In the genomic region with DNA sequence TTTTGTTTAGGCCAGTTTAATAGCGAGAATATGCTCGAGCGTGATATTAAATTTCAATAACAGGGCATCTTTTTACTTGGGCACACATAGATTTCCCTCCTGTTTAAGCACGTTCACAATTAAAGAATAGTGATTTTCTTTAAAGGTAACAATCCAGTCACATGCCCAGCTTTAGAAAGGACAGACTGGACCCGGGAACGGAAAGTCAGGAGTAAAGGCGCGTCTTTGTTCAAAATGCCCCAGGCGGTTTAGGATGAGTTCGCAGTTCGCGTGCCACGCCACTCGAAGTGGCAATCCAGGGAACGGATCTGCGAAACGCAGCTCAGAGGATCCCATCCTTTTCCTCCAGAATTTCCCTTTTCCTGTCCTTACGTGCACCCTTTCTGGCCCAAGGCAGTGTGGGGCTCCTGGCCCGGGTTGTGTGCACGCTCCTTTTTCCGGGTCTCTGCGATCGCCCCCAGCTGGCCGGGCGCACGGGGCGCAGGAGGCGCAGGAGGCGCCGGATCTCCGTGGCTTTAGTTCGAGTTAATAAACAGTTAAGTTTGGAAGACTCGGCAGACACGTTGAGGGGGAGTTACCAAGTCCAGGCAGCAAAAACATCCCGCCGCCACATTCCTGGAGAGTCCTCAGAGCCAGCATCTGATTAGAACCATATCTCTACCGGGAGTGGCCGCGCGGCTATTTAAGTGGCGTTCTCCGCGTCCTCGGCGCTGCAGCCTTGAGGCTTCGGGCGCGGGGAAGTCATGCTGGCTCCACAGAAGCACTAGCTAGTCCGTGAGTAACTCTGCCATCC, we compare ENCODE assay signal across 9 mouse cellular contexts. TPM values are rescaled to one million over a fixed set of nuclear protein-coding genes. Genes with fewer than 3 reads are reported as not detected.
DNase-seq lines count a peak whose midpoint lies in the region; ATAC-seq lines count a peak whose summit lies in the region.
"Had no signal": no experiment of that assay in that cellular context is flagged by ENCODE, and none has a peak within 500 bp of the region (broad histone marks: within the 10 kb centered on the region; RNA-seq: fewer than 3 reads in every experiment).

No protein-coding gene starts in this region.

- DNase-seq in B cell, adult 2 months, result peak; percentile 5 to 20
- peak; percentile 32 for DNase-seq in c-Kit-positive CD71-negative TER-119-negative erythroid progenitor cells, embryonic 14.5 days (ENCODE audit: low read depth)
- DNase-seq in forebrain, embryonic 14.5 days (ENCODE audit: low spot score), result peak; percentile 75
- DNase-seq in heart, postnatal 10 days, result peak; percentile 91
- peak; percentile 87 to 93 for DNase-seq in kidney, postnatal 4 days
- peak; percentile 87 for DNase-seq in testis, postnatal 10 days (ENCODE audit: low spot score)

- no peaks in the 10 kb centered on the region for H3K36me3 ChIP-seq in forebrain, embryonic 14.5 days (ENCODE audit: control insufficient read depth, insufficient read depth, low read length)
- H3K36me3 ChIP-seq in liver, embryonic 15.5 days (replicated peaks), result no peaks in the 10 kb centered on the region
- no peaks in the 10 kb centered on the region for H3K36me3 ChIP-seq in neural tube, embryonic 12.5 days
- H3K36me3 ChIP-seq: G1E had no signal

- 2% methylated on average over 49 of the region's 49 CpGs for WGBS in forebrain, embryonic 14.5 days
- WGBS in liver, embryonic 15.5 days (ENCODE audit: insufficient replicate concordance), result 2% methylated on average over 49 of the region's 49 CpGs
- WGBS in neural tube, embryonic 12.5 days, result 3% methylated on average over 49 of the region's 49 CpGs

- H3K4me1 ChIP-seq in forebrain, embryonic 14.5 days (ENCODE audit: control insufficient read depth, insufficient read depth, low read length), result no peaks in the 10 kb centered on the region; the same call in 1 of the 2 replicates
- H3K4me1 ChIP-seq in liver, embryonic 15.5 days (replicated peaks), result no peaks in the 10 kb centered on the region
- peaks cover 4% of the 10 kb centered on the region for H3K4me1 ChIP-seq in neural tube, embryonic 12.5 days

- H3K27me3 ChIP-seq in forebrain, embryonic 14.5 days (replicated peaks; ENCODE audit: control insufficient read depth, insufficient read depth, low read length), result no peaks in the 10 kb centered on the region
- peaks cover 37% of the 10 kb centered on the region for H3K27me3 ChIP-seq in liver, embryonic 15.5 days
- no peaks in the 10 kb centered on the region for H3K27me3 ChIP-seq in neural tube, embryonic 12.5 days (replicated peaks)

- H3K4me2 ChIP-seq in forebrain, embryonic 14.5 days (ENCODE audit: low read length), result peak overlapping the region; percentile 80
- peak overlapping the region; percentile 56 for H3K4me2 ChIP-seq in liver, embryonic 15.5 days
- H3K4me2 ChIP-seq in neural tube, embryonic 12.5 days (replicated peaks), result peak overlapping the region; percentile 81

- no peaks in the 10 kb centered on the region for H3K9me3 ChIP-seq in forebrain, embryonic 14.5 days (replicated peaks; ENCODE audit: control insufficient read depth, low read length)
- no peaks in the 10 kb centered on the region for H3K9me3 ChIP-seq in liver, embryonic 15.5 days (replicated peaks)
- no peaks in the 10 kb centered on the region for H3K9me3 ChIP-seq in neural tube, embryonic 12.5 days
- H3K9me3 ChIP-seq: G1E had no signal

- H3K27ac ChIP-seq in forebrain, embryonic 14.5 days (ENCODE audit: low read depth, low read length), result no peak overlapping the region
- no peak overlapping the region for H3K27ac ChIP-seq in liver, embryonic 15.5 days (replicated peaks)
- H3K27ac ChIP-seq in neural tube, embryonic 12.5 days, result peak overlapping the region; percentile 37; the same call in 1 of the 2 replicates

- H3K4me3 ChIP-seq in forebrain, embryonic 14.5 days (ENCODE audit: low read depth, low read length), result peak overlapping the region; percentile 46
- H3K4me3 ChIP-seq in liver, embryonic 15.5 days (replicated peaks), result peak overlapping the region; percentile 42
- H3K4me3 ChIP-seq in neural tube, embryonic 12.5 days, result peak overlapping the region; percentile 44

- intact Hi-C loops in heart, postnatal 10 days (cut with DNase I), result loop anchor here (1.0 to 5.0 kb wide), 3 partner anchors 109 to 148 kb away; no protein-coding TSS in a partner anchor

- peak overlapping the region; percentile 52 for H3K9ac ChIP-seq in forebrain, embryonic 14.5 days (ENCODE audit: low read length)
- no peak overlapping the region for H3K9ac ChIP-seq in liver, embryonic 15.5 days
- H3K9ac ChIP-seq in neural tube, embryonic 12.5 days, result peak overlapping the region; percentile 51

- peak; percentile 95 for ATAC-seq in forebrain, embryonic 14.5 days
- peak; percentile 82 for ATAC-seq in liver, embryonic 15.5 days (ENCODE audit: insufficient read depth)
- peak; percentile 92 for ATAC-seq in neural tube, embryonic 12.5 days (ENCODE audit: low FRiP score, low read depth)

RNA-seq across cellular contexts. Expression of a gene that starts 58.8 kb away (rescaled TPM):
- not detected in 2 replicates for polyA plus RNA-seq in forebrain, embryonic 14.5 days (2014; fragmentation: Nextera tagmentation; extraction: Ambion mirVana)
- total RNA-seq in heart, postnatal 10 days (2021), result not detected
- 6.2 and 7.7 TPM in 2 replicates for polyA plus RNA-seq in liver, embryonic 15.5 days (2015; fragmentation: Nextera tagmentation; extraction: Ambion mirVana)
- polyA plus RNA-seq in neural tube, embryonic 12.5 days (2016; fragmentation: Nextera tagmentation; extraction: Ambion mirVana), result not detected in 2 replicates
- total RNA-seq: G1E had no signal
- polyA plus RNA-seq: G1E had no signal

Comparison
In these comparisons a context has a peak if more than half of its experiments do, and no peak if none do; other contexts are left out.
1. DNase-seq: peak in every context shown above with its lines; median percentile 91 in heart, postnatal 10 days; 90 in kidney, postnatal 4 days; 87 in testis, postnatal 10 days; 75 in forebrain, embryonic 14.5 days; 32 in c-Kit-positive CD71-negative TER-119-negative erythroid progenitor cells, embryonic 14.5 days; 12 in B cell, adult 2 months.